Mouse (Mus musculus): ENCODE results near the gene 1110059E24Rik. TPM values are rescaled to one million over a fixed set of nuclear protein-coding genes. Genes with fewer than 3 reads are reported as not detected.
"Not testable (repeated sequence)": the region's sequence is repeated elsewhere in the genome, so short reads cannot be mapped to it uniquely, and the experiment has no call there.

The 1110059E24Rik gene
- total RNA-seq, 2 experiments from 2014 or later: 22.1 to 24.9 TPM

GRCm38 (mm10) chr19:21626271-21626988 lies 26.3 kb downstream of the 1110059E24Rik start:
- no peak for DNase-seq (ENCODE audit: low spot score in 2 of 2)

- DNase-seq (ENCODE audit: low spot score in 2 of 2): no peak
Measured at GRCm38 (mm10) chr19:21624148-21624535, 28.6 kb downstream of the 1110059E24Rik start.

- no peak for DNase-seq (ENCODE audit: low spot score in 2 of 2)
Measured at GRCm38 (mm10) chr19:21623410-21624147, 29.2 kb downstream of the 1110059E24Rik start.

- DNase-seq (ENCODE audit: low spot score in 2 of 2): no peak
Measured at GRCm38 (mm10) chr19:21615801-21616200, 37.0 kb downstream of the 1110059E24Rik start.

- no peak for DNase-seq (ENCODE audit: low spot score in 2 of 2)
Measured at GRCm38 (mm10) chr19:21611725-21612575, 40.8 kb downstream of the 1110059E24Rik start.

- no peak for DNase-seq (ENCODE audit: low spot score in 2 of 2)
Measured at GRCm38 (mm10) chr19:21611297-21611696, 41.5 kb downstream of the 1110059E24Rik start.

GRCm38 (mm10) chr19:21610240-21610639 lies 42.5 kb downstream of the 1110059E24Rik start:
- DNase-seq (ENCODE audit: low spot score in 2 of 2): no peak

- no peak for DNase-seq (ENCODE audit: low spot score in 2 of 2)
Measured at GRCm38 (mm10) chr19:21605294-21605693, 47.5 kb downstream of the 1110059E24Rik start.

GRCm38 (mm10) chr19:21603836-21604235 lies 48.9 kb downstream of the 1110059E24Rik start:
- DNase-seq (ENCODE audit: low spot score in 2 of 2): no peak

GRCm38 (mm10) chr19:21601541-21602101 lies 51.2 kb downstream of the 1110059E24Rik start:
- no peak for DNase-seq (ENCODE audit: low spot score in 2 of 2)

GRCm38 (mm10) chr19:21598659-21599352 lies 54.0 kb downstream of the 1110059E24Rik start:
- no peak for DNase-seq (ENCODE audit: low spot score in 2 of 2)

- no peak for DNase-seq (ENCODE audit: low spot score in 2 of 2)
Measured at GRCm38 (mm10) chr19:21594676-21595075, 58.1 kb downstream of the 1110059E24Rik start.

GRCm38 (mm10) chr19:21592216-21592615 lies 60.6 kb downstream of the 1110059E24Rik start:
- DNase-seq (ENCODE audit: low spot score in 2 of 2): not testable (repeated sequence)

- DNase-seq (ENCODE audit: low spot score in 2 of 2): no peak
Measured at GRCm38 (mm10) chr19:21589888-21590287, 62.9 kb downstream of the 1110059E24Rik start.

- DNase-seq (ENCODE audit: low spot score in 2 of 2): no peak
Measured at GRCm38 (mm10) chr19:21587593-21587992, 65.2 kb downstream of the 1110059E24Rik start.

- no peak for DNase-seq (ENCODE audit: low spot score in 2 of 2)
Measured at GRCm38 (mm10) chr19:21586546-21586945, 66.2 kb downstream of the 1110059E24Rik start.

GRCm38 (mm10) chr19:21585868-21586267 lies 66.9 kb downstream of the 1110059E24Rik start:
- DNase-seq (ENCODE audit: low spot score in 2 of 2): no peak

GRCm38 (mm10) chr19:21583986-21584385 lies 68.8 kb downstream of the 1110059E24Rik start:
- no peak for DNase-seq (ENCODE audit: low spot score in 2 of 2)

GRCm38 (mm10) chr19:21583523-21583984 lies 69.2 kb downstream of the 1110059E24Rik start:
- DNase-seq (ENCODE audit: low spot score in 2 of 2): no peak

- no peak for DNase-seq (ENCODE audit: low spot score in 2 of 2)
Measured at GRCm38 (mm10) chr19:21581404-21581803, 71.4 kb downstream of the 1110059E24Rik start.

Data from left cerebral cortex, adult 18-20 months (tissue).